ENCODE assay signal across 29 mouse cellular contexts in genomic region chr6:33711742-33712141, GRCm38 (mm10).
DNase-seq lines count a peak whose midpoint lies in the region; ATAC-seq and TF ChIP-seq lines count a peak whose summit lies in the region.
"Had no signal": no experiment of that assay in that cellular context is flagged by ENCODE, and none has a peak within 500 bp of the region (broad histone marks: within the 10 kb centered on the region; RNA-seq: fewer than 3 reads in every experiment).

No protein-coding gene starts in this region.

- 11% methylated on average over 3 of the region's 3 CpGs for WGBS in forebrain, embryonic 14.5 days
- WGBS in forebrain, embryonic 11.5 days: 62% methylated on average over 3 of the region's 3 CpGs
- whole genome bisulfite sequencing in forebrain, postnatal 0 days: 16% methylated on average over 3 of the region's 3 CpGs

- no peaks in the 10 kb centered on the region for H3K27me3 ChIP-seq in forebrain, embryonic 14.5 days (replicated peaks; ENCODE audit: control insufficient read depth, insufficient read depth, low read length)
- H3K27me3 ChIP-seq in forebrain, embryonic 11.5 days (ENCODE audit: control insufficient read depth, insufficient read depth, low read length): no peaks in the 10 kb centered on the region
- H3K27me3 ChIP-seq in forebrain, postnatal 0 days (ENCODE audit: insufficient read depth, low read length): no peaks in the 10 kb centered on the region
- H3K27me3 ChIP-seq: CH12.LX; embryonic facial prominence, embryonic 13.5 days; heart, embryonic 12.5 days; heart, embryonic 15.5 days; hindbrain, embryonic 13.5 days; intestine, embryonic 15.5 days had no signal

- no peak overlapping the region for H3K27ac ChIP-seq in forebrain, embryonic 14.5 days (ENCODE audit: low read depth, low read length)
- no peak overlapping the region for H3K27ac ChIP-seq in forebrain, embryonic 11.5 days (ENCODE audit: low read depth, low read length)
- H3K27ac ChIP-seq in forebrain, postnatal 0 days (ENCODE audit: low read depth, low read length): peak overlapping the region; percentile 54
- H3K27ac ChIP-seq: embryonic facial prominence, embryonic 10.5 days; embryonic facial prominence, embryonic 13.5 days; heart, embryonic 15.5 days; hindbrain, embryonic 10.5 days; hindbrain, embryonic 13.5 days; intestine, embryonic 15.5 days had no signal

- peak; percentile 60 for DNase-seq in forebrain, embryonic 14.5 days (ENCODE audit: low spot score)
- DNase-seq in forebrain, embryonic 11.5 days (ENCODE audit: low spot score): no peak
- peak; percentile 23 for DNase-seq in retina, postnatal 1 day
- DNase-seq in retina, embryonic 14.5 days (ENCODE audit: low spot score): no peak
- DNase-seq in forebrain, postnatal 0 days: no peak
- DNase-seq in kidney, postnatal 10 days: no peak
- DNase-seq: adrenal gland, adult 2 months; adrenal gland, postnatal 14 days; B cell, adult 2 months; cerebellum, adult 11-12 months; cerebellum, adult 8-10 months; cerebellum, postnatal 10 days; cerebellum, postnatal 36 days; embryo, embryonic 11 days; gastrocnemius, postnatal 25 days; heart, adult 18-20 months; heart, postnatal 10 days; heart, postnatal 36 days; kidney, adult 11 months had no signal

- H3K36me3 ChIP-seq in forebrain, embryonic 14.5 days (ENCODE audit: control insufficient read depth, insufficient read depth, low read length): no peaks in the 10 kb centered on the region
- no peaks in the 10 kb centered on the region for H3K36me3 ChIP-seq in forebrain, embryonic 11.5 days (ENCODE audit: control insufficient read depth, insufficient read depth, low read length)
- H3K36me3 ChIP-seq in forebrain, postnatal 0 days (ENCODE audit: insufficient read depth): no peaks in the 10 kb centered on the region
- H3K36me3 ChIP-seq: embryonic facial prominence, embryonic 10.5 days; embryonic facial prominence, embryonic 13.5 days; G1E; heart, embryonic 12.5 days; heart, embryonic 15.5 days; hindbrain, embryonic 10.5 days; hindbrain, embryonic 13.5 days; intestine, embryonic 15.5 days had no signal

- TF ChIP-seq CTCF in forebrain, postnatal 0 days (IDR thresholded peaks at IDR 0.05; ENCODE audit: low read depth): no peak

- peak; percentile 43 for ATAC-seq in forebrain, embryonic 14.5 days
- ATAC-seq in forebrain, embryonic 11.5 days (replicated peaks; ENCODE audit: low FRiP score): no peak
- ATAC-seq in forebrain, postnatal 0 days: no peak
- ATAC-seq: intestine, embryonic 15.5 days had no signal

- no peak overlapping the region for H3K9ac ChIP-seq in forebrain, embryonic 14.5 days (ENCODE audit: low read length)
- H3K9ac ChIP-seq in forebrain, embryonic 11.5 days (ENCODE audit: low read length): no peak overlapping the region
- no peak overlapping the region for H3K9ac ChIP-seq in forebrain, postnatal 0 days
- H3K9ac ChIP-seq: embryonic facial prominence, embryonic 13.5 days; heart, embryonic 12.5 days; heart, embryonic 15.5 days; hindbrain, embryonic 13.5 days; intestine, embryonic 15.5 days had no signal

- no peaks in the 10 kb centered on the region for H3K9me3 ChIP-seq in forebrain, embryonic 14.5 days (replicated peaks; ENCODE audit: control insufficient read depth, low read length)
- no peaks in the 10 kb centered on the region for H3K9me3 ChIP-seq in forebrain, embryonic 11.5 days (ENCODE audit: control insufficient read depth, low read length)
- no peaks in the 10 kb centered on the region for H3K9me3 ChIP-seq in forebrain, postnatal 0 days (ENCODE audit: low read length)
- H3K9me3 ChIP-seq: embryonic facial prominence, embryonic 10.5 days; embryonic facial prominence, embryonic 13.5 days; G1E; heart, embryonic 12.5 days; heart, embryonic 15.5 days; hindbrain, embryonic 10.5 days; hindbrain, embryonic 13.5 days; intestine, embryonic 15.5 days had no signal

- no peak overlapping the region for H3K4me2 ChIP-seq in forebrain, embryonic 14.5 days (ENCODE audit: low read length)
- no peak overlapping the region for H3K4me2 ChIP-seq in forebrain, embryonic 11.5 days (ENCODE audit: low read depth, low read length, severe bottlenecking)
- no peak overlapping the region for H3K4me2 ChIP-seq in forebrain, postnatal 0 days (ENCODE audit: low read depth)
- H3K4me2 ChIP-seq: embryonic facial prominence, embryonic 13.5 days; heart, embryonic 12.5 days; heart, embryonic 15.5 days; hindbrain, embryonic 13.5 days; intestine, embryonic 15.5 days had no signal

- peaks cover 31% of the 10 kb centered on the region for H3K4me1 ChIP-seq in forebrain, embryonic 14.5 days (ENCODE audit: control insufficient read depth, insufficient read depth, low read length)
- peaks cover 5% of the 10 kb centered on the region; the same call in 1 of the 2 replicates for H3K4me1 ChIP-seq in forebrain, embryonic 11.5 days (replicated peaks; ENCODE audit: control insufficient read depth, insufficient read depth, low read length)
- H3K4me1 ChIP-seq in forebrain, postnatal 0 days (ENCODE audit: insufficient read depth): peaks cover 11% of the 10 kb centered on the region; the same call in 1 of the 2 replicates
- H3K4me1 ChIP-seq: heart, embryonic 12.5 days; heart, embryonic 15.5 days; intestine, embryonic 15.5 days had no signal

- H3K4me3 ChIP-seq in forebrain, embryonic 14.5 days (ENCODE audit: low read depth, low read length): no peak overlapping the region
- no peak overlapping the region for H3K4me3 ChIP-seq in forebrain, embryonic 11.5 days (ENCODE audit: low read depth, low read length)
- no peak overlapping the region for H3K4me3 ChIP-seq in forebrain, postnatal 0 days (ENCODE audit: low read depth, low read length)
- H3K4me3 ChIP-seq: embryonic facial prominence, embryonic 10.5 days; embryonic facial prominence, embryonic 13.5 days; erythroblast, embryonic 14.5 days; heart, embryonic 12.5 days; heart, embryonic 15.5 days; hindbrain, embryonic 10.5 days; hindbrain, embryonic 13.5 days; intestine, embryonic 15.5 days had no signal

Comparison
In these comparisons a context has a peak if more than half of its experiments do, and no peak if none do; other contexts are left out.
1. DNase-seq: peak in forebrain, embryonic 14.5 days (single experiment) and retina, postnatal 1 day (single experiment); none in forebrain, embryonic 11.5 days (single experiment), retina, embryonic 14.5 days (single experiment), forebrain, postnatal 0 days (single experiment) and kidney, postnatal 10 days (single experiment).